Mouse (Mus musculus): ENCODE measurements around the gene Prkci. TPM values are rescaled to one million over a fixed set of nuclear protein-coding genes. Genes with fewer than 3 reads are reported as not detected.

Gene Prkci
- total RNA-seq, 2 experiments from 2014 or later, result 56.7 to 65.8 TPM

GRCm38 (mm10) chr3:31038689-31039088 is 43.1 kb downstream of the Prkci start:
- DNase-seq (ENCODE audit: low spot score in 2 of 2), result no peak

GRCm38 (mm10) chr3:31042992-31043391 is 47.4 kb downstream of the Prkci start:
- no peak for DNase-seq (ENCODE audit: low spot score in 2 of 2)

- DNase-seq (ENCODE audit: low spot score in 2 of 2), result peak in 1 of 2 experiments; percentile 33
Measured at GRCm38 (mm10) chr3:31047263-31047662, 51.7 kb downstream of the Prkci start.

- no peak for DNase-seq (ENCODE audit: low spot score in 2 of 2)
Measured at GRCm38 (mm10) chr3:31049087-31049486, 53.5 kb downstream of the Prkci start.

GRCm38 (mm10) chr3:31050375-31050774 is 54.8 kb downstream of the Prkci start:
- DNase-seq (ENCODE audit: low spot score in 2 of 2), result no peak

GRCm38 (mm10) chr3:31051730-31052129 is 56.2 kb downstream of the Prkci start:
- DNase-seq (ENCODE audit: low spot score in 2 of 2), result no peak

GRCm38 (mm10) chr3:31053191-31053590 is 57.6 kb downstream of the Prkci start:
- DNase-seq (ENCODE audit: low spot score in 2 of 2), result no peak

GRCm38 (mm10) chr3:31054888-31055287 is 59.3 kb downstream of the Prkci start:
- DNase-seq (ENCODE audit: low spot score in 2 of 2), result peak in 1 of 2 experiments; percentile 49

GRCm38 (mm10) chr3:31056047-31056650 is 60.6 kb downstream of the Prkci start:
- no peak for DNase-seq (ENCODE audit: low spot score in 2 of 2)

GRCm38 (mm10) chr3:31056651-31057627 is 61.4 kb downstream of the Prkci start:
- DNase-seq (ENCODE audit: low spot score in 2 of 2), result peak; percentile 46 to 87

GRCm38 (mm10) chr3:31060745-31061102 is 65.2 kb downstream of the Prkci start:
- DNase-seq (ENCODE audit: low spot score in 2 of 2), result no peak

- DNase-seq (ENCODE audit: low spot score in 2 of 2), result no peak
Measured at GRCm38 (mm10) chr3:31061103-31061785, 65.7 kb downstream of the Prkci start.

GRCm38 (mm10) chr3:31061786-31062120 is 66.2 kb downstream of the Prkci start:
- no peak for DNase-seq (ENCODE audit: low spot score in 2 of 2)

GRCm38 (mm10) chr3:31062325-31062724 is 66.8 kb downstream of the Prkci start:
- no peak for DNase-seq (ENCODE audit: low spot score in 2 of 2)

GRCm38 (mm10) chr3:31068482-31068881 is 72.9 kb downstream of the Prkci start:
- no peak for DNase-seq (ENCODE audit: low spot score in 2 of 2)

- DNase-seq (ENCODE audit: low spot score in 2 of 2), result no peak
Measured at GRCm38 (mm10) chr3:31071804-31072203, 76.3 kb downstream of the Prkci start.

GRCm38 (mm10) chr3:31075808-31076207 is 80.3 kb downstream of the Prkci start:
- DNase-seq (ENCODE audit: low spot score in 2 of 2), result no peak

- no peak for DNase-seq (ENCODE audit: low spot score in 2 of 2)
Measured at GRCm38 (mm10) chr3:31077068-31077703, 81.6 kb downstream of the Prkci start.

- no peak for DNase-seq (ENCODE audit: low spot score in 2 of 2)
Measured at GRCm38 (mm10) chr3:31079450-31079849, 83.9 kb downstream of the Prkci start.

GRCm38 (mm10) chr3:31080791-31081502 is 85.4 kb downstream of the Prkci start:
- no peak for DNase-seq (ENCODE audit: low spot score in 2 of 2)
